Mouse (Mus musculus): Measurements from ENCODE around the gene Wrap73.

GRCm38 (mm10) chr4:154157970-154158662 lies 15.9 kb downstream of the Wrap73 start:
- TF ChIP-seq CTCF (IDR thresholded peaks at IDR 0.05; ENCODE audit: insufficient read depth, low read depth, low read length), result no peak
- no peak for TF ChIP-seq POLR2A (IDR thresholded peaks at IDR 0.05; ENCODE audit: insufficient read depth, low read depth, low read length)

Data from olfactory bulb, adult 2 months (tissue).